Mouse (Mus musculus): Measurements from ENCODE around the gene Mapk11. TPM values are rescaled to one million over a fixed set of nuclear protein-coding genes. Genes with fewer than 3 reads are reported as not detected.
A peak's percentile ranks its signal among the peaks of the same experiment; 100 is the strongest.

Mapk11 gene
- total RNA-seq (2021), result 1 to 10 TPM; 1.7 to 2.0 TPM

- DNase-seq, result peak; percentile 47 to 60
- intact Hi-C loops (cut with DNase I), result loop anchor here (2.0 kb wide), 1 partner anchor 21 kb away; the partner anchor contains the start of gene Hdac10
These were observed at the start of gene Mapk11 for GRCm38 (mm10) chr15:89149271-89150040. Mapk11 (minus strand) TSS chr15:89149628.

GRCm38 (mm10) chr15:89197056-89197455 is 47.6 kb upstream of the Mapk11 start:
- no peak for DNase-seq
- intact Hi-C loops (cut with DNase I), result loop anchor here (2.0 to 5.0 kb wide), 3 partner anchors 14 to 68 kb away; partner anchors contain the start of genes Hdac10 and Ppp6r2

GRCm38 (mm10) chr15:89196313-89196706 is 46.9 kb upstream of the Mapk11 start, which contains the start of gene Dennd6b:
Dennd6b (minus strand) TSS chr15:89196496.
- intact Hi-C loops (cut with DNase I), result loop anchor here (1.0 to 5.0 kb wide), 4 partner anchors 14 to 68 kb away; partner anchors contain the start of genes Hdac10 and Ppp6r2
- DNase-seq, result peak; percentile 94 to 95

GRCm38 (mm10) chr15:89195690-89196312 is 46.4 kb upstream of the Mapk11 start:
- intact Hi-C loops (cut with DNase I), result loop anchor here (1.0 to 5.0 kb wide), 4 partner anchors 14 to 67 kb away; partner anchors contain the start of genes Hdac10 and Ppp6r2
- DNase-seq, result peak; percentile 92 to 93

- intact Hi-C loops (cut with DNase I), result loop anchor here (5.0 kb wide), 1 partner anchor 38 kb away; no protein-coding TSS in a partner anchor
- no peak for DNase-seq
These were observed 45.8 kb upstream of the Mapk11 start for GRCm38 (mm10) chr15:89195261-89195681.

- no peak for DNase-seq
- intact Hi-C loops (cut with DNase I), result no loop called here
These were observed 35.5 kb upstream of the Mapk11 start for GRCm38 (mm10) chr15:89184937-89185227.

- DNase-seq, result no peak
- intact Hi-C loops (cut with DNase I), result no loop called here
These were observed 34.9 kb upstream of the Mapk11 start for GRCm38 (mm10) chr15:89184141-89184936.

GRCm38 (mm10) chr15:89182842-89183241 is 33.4 kb upstream of the Mapk11 start:
- no peak for DNase-seq
- intact Hi-C loops (cut with DNase I), result loop anchor here (1.0 kb wide), 1 partner anchor 27 kb away; no protein-coding TSS in a partner anchor

GRCm38 (mm10) chr15:89182328-89182741 is 32.9 kb upstream of the Mapk11 start:
- peak; percentile 33 to 60 for DNase-seq
- intact Hi-C loops (cut with DNase I), result loop anchor here (1.0 kb wide), 1 partner anchor 28 kb away; no protein-coding TSS in a partner anchor

- intact Hi-C loops (cut with DNase I), result loop anchor here (1.0 kb wide), 2 partner anchors 15 to 29 kb away; partner anchors contain the start of gene Dennd6b
- DNase-seq, result no peak
These were observed 32.3 kb upstream of the Mapk11 start for GRCm38 (mm10) chr15:89181561-89182270.

- DNase-seq, result peak; percentile 77 to 87
- intact Hi-C loops (cut with DNase I), result loop anchor here (1.0 kb wide), 1 partner anchor 16 kb away; the partner anchor contains the start of gene Dennd6b
These were observed 31.3 kb upstream of the Mapk11 start, which contains the start of gene Plxnb2 for GRCm38 (mm10) chr15:89180571-89181229. Plxnb2 (minus strand) TSS chr15:89180788.

GRCm38 (mm10) chr15:89180081-89180541 is 30.7 kb upstream of the Mapk11 start:
- intact Hi-C loops (cut with DNase I), result no loop called here
- peak in 1 of 2 experiments; percentile 21 for DNase-seq

- intact Hi-C loops (cut with DNase I), result no loop called here
- no peak for DNase-seq
These were observed 30.2 kb upstream of the Mapk11 start for GRCm38 (mm10) chr15:89179630-89179964.

GRCm38 (mm10) chr15:89178954-89179629 is 29.7 kb upstream of the Mapk11 start:
- intact Hi-C loops (cut with DNase I), result no loop called here
- peak; percentile 70 to 78 for DNase-seq

GRCm38 (mm10) chr15:89178260-89178860 is 28.9 kb upstream of the Mapk11 start:
- DNase-seq, result peak in 1 of 2 experiments; percentile 22
- intact Hi-C loops (cut with DNase I), result no loop called here

GRCm38 (mm10) chr15:89177576-89178259 is 28.3 kb upstream of the Mapk11 start:
- intact Hi-C loops (cut with DNase I), result no loop called here
- peak; percentile 28 to 47 for DNase-seq

- DNase-seq, result peak; percentile 90 to 93
- intact Hi-C loops (cut with DNase I), result no loop called here
These were observed 27.7 kb upstream of the Mapk11 start for GRCm38 (mm10) chr15:89177121-89177520.

Data from heart, postnatal 36 days (tissue).